Mouse (Mus musculus) midbrain, embryonic 12.5 days (tissue): Measurements from ENCODE around the gene Pcna. TPM values are rescaled to one million over a fixed set of nuclear protein-coding genes. Genes with fewer than 3 reads are reported as not detected.

Source experiments
- ATAC-seq: fragments of 200-750 bp; cut with Nextera tagmentation; 2 replicates; pipeline ENCODE4 v1.8.0; 2017; ENCODE audit warnings: low read depth, moderate TSS enrichment, moderate library complexity; ENCODE audit not compliant: low FRiP score
- H3K27ac ChIP-seq: fragments of 300-500 bp; sonication (generic); replicated peaks from 2 replicates; pipeline ENCODE4 v1.5.1; 2016; ENCODE audit warnings: mild to moderate bottlenecking
- H3K27me3 ChIP-seq: fragments of 300-500 bp; sonication (generic); 2 replicates; pipeline ENCODE4 v1.6.1; 2016; ENCODE audit warnings: mild to moderate bottlenecking
- H3K36me3 ChIP-seq: fragments of 300-500 bp; sonication (generic); 2 replicates; pipeline ENCODE4 v1.6.1; 2016
- H3K4me1 ChIP-seq: fragments of 300-500 bp; sonication (generic); 2 replicates; pipeline ENCODE4 v1.6.1; 2016
- H3K4me2 ChIP-seq: fragments of 300-500 bp; sonication (generic); replicated peaks from 2 replicates; pipeline ENCODE4 v1.6.1; 2016; ENCODE audit warnings: mild to moderate bottlenecking, moderate library complexity
- H3K4me3 ChIP-seq: fragments of 300-500 bp; sonication (generic); 2 replicates; pipeline ENCODE4 v1.5.1; 2016; ENCODE audit warnings: mild to moderate bottlenecking
- H3K9ac ChIP-seq: fragments of 300-500 bp; sonication (generic); replicated peaks from 2 replicates; pipeline ENCODE4 v1.6.1; 2016; ENCODE audit warnings: mild to moderate bottlenecking, moderate library complexity
- H3K9me3 ChIP-seq: fragments of 300-500 bp; sonication (generic); 2 replicates; pipeline ENCODE4 v1.6.1; 2016; ENCODE audit warnings: mild to moderate bottlenecking
- WGBS: fragments of 180-500 bp; shearing (Covaris S2); methylation state at CpG from one replicate; pipeline ENCODE4 v1.1.7; 2016; 5-methylcytosine and 5-hydroxymethylcytosine counted together
- polyA plus RNA-seq: library from polyadenylated mRNA; unstranded; fragments of >200 nt; fragmentation: Nextera tagmentation; extraction: Ambion mirVana; gene quantifications from 2 replicates; pipeline ENCODE4 v1.2.1, GENCODE M21; 2016

Gene Pcna
- polyA plus RNA-seq, 1 experiment from 2014 or later, result 261 TPM

DNA sequence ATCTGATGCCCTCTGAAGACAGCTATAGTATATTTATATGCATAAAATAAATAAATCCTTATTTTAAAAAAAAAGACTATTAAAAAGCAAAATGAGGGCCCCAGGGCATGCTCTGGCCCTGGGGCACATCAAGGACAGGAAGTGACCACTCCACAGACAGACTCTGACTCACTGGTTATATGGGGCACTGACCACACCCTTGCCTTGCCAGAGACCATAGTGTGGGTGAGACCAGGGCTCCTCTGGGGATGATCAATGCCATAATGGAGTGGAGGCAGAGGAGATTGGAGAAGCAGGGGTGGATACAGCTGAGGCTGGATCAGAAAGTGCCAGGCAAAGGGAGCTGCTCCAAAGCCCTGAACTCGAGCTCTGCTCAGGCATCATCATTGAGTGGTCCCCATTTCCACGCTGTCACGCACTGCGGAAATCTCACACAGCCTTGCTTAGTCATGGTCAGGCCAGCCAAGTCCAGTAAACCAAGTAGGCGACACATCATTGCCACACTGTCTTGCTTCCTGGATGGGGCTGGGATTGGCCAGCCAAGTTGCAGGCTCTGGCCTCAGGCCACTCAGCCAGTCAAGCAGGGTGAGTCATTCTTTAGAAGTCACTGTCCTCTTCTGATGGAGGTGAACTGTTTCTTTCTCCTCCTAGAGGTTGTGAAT, 41.0 kb downstream of the Pcna start:
- Histone ChIP-seq H3K27me3 (no peaks in the 10 kb centered on the region), H3K27ac (no peak overlapping the region), H3K9ac (no peak overlapping the region), H3K4me1 (no peaks in the 10 kb centered on the region), H3K36me3 (no peaks in the 10 kb centered on the region), H3K4me2 (no peak overlapping the region), H3K9me3 (no peaks in the 10 kb centered on the region), H3K4me3 (no peak overlapping the region)
- WGBS, result 83% methylated on average over 5 of the region's 5 CpGs
- no peak for ATAC-seq

DNA sequence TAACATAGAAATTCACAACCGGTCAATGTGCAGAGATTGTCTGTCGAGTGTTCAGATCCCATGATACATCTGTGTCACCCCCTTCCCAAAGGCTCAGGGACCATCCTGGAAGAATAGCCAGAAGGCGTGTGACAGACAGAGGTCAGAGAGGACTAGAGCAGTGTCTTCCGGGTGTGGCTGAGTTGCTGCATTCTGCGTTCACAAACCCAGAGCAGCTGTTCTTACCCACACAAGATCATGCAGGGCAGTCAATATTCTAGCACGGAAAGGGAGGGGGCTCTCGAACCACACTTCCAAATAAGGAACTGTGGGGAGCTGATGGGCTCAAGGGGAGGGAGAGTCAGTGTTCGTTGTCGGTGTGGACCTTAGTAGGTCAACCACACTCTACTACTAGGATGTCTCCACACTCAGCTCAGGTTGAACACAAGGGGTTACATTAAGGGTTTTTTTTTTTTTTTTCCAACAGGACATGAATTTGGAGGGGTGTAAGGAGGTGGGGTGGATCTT, 42.3 kb downstream of the Pcna start:
- H3K27ac ChIP-seq, result no peak overlapping the region
- WGBS, result 92% methylated on average over 9 of the region's 9 CpGs
- H3K4me2 ChIP-seq, result no peak overlapping the region
- H3K36me3 ChIP-seq, result no peaks in the 10 kb centered on the region
- no peak overlapping the region for H3K9ac ChIP-seq
- H3K27me3 ChIP-seq, result no peaks in the 10 kb centered on the region
- ATAC-seq, result no peak
- no peaks in the 10 kb centered on the region for H3K4me1 ChIP-seq
- H3K9me3 ChIP-seq, result no peaks in the 10 kb centered on the region
- H3K4me3 ChIP-seq, result no peak overlapping the region

- Histone ChIP-seq H3K4me2 (no peak overlapping the region), H3K27me3 (no peaks in the 10 kb centered on the region), H3K27ac (no peak overlapping the region), H3K4me1 (no peaks in the 10 kb centered on the region), H3K9me3 (no peaks in the 10 kb centered on the region), H3K4me3 (no peak overlapping the region), H3K36me3 (no peaks in the 10 kb centered on the region), H3K9ac (no peak overlapping the region)
- ATAC-seq, result no peak
- 85% methylated on average over 8 of the region's 8 CpGs for WGBS
Measured at GRCm38 (mm10) chr2:132208246-132208881, 44.8 kb downstream of the Pcna start.

DNA sequence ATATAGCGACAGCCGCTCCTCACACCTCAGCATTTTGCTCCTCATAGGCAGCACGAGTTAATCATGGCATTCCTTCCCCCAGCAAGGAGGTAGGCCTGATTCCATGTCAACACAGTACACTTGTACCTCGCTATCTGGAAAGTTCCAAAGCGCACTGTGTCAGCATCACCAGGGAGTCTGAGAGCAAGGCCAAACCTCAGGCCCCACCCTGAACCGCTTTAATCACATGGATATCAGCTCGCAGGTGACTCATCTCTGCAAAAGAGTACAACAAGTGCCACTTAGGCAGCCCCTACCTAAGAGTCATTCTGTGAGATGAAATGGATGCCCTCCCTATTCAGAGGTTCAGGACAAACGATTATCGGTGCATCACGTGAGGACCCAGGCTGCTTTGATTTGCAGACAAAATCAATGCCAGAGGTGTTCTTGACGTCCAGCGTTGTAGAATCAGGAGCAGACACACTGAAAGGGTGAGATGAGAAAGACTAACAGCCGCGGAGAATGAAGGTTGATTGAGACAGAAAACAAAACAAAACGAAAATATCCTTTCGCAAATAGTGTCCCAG, 46.7 kb downstream of the Pcna start:
- WGBS, result 88% methylated on average over 16 of the region's 16 CpGs
- H3K27me3 ChIP-seq, result no peaks in the 10 kb centered on the region
- no peak for ATAC-seq

GRCm38 (mm10) chr2:132205549-132205948, 47.6 kb downstream of the Pcna start:
- Histone ChIP-seq H3K9me3 (no peaks in the 10 kb centered on the region), H3K36me3 (no peaks in the 10 kb centered on the region), H3K27me3 (no peaks in the 10 kb centered on the region), H3K4me3 (no peak overlapping the region), H3K9ac (no peak overlapping the region), H3K4me2 (no peak overlapping the region), H3K4me1 (no peaks in the 10 kb centered on the region), H3K27ac (no peak overlapping the region)
- no peak for ATAC-seq
- 80% methylated on average over 4 of the region's 4 CpGs for WGBS

More for the DNA sequence above, 46.7 kb downstream of the Pcna start:
- H3K4me2 ChIP-seq, result no peak overlapping the region
- no peaks in the 10 kb centered on the region for H3K9me3 ChIP-seq
- no peak overlapping the region for H3K9ac ChIP-seq
- H3K4me3 ChIP-seq, result no peak overlapping the region
- no peaks in the 10 kb centered on the region for H3K4me1 ChIP-seq
- H3K27ac ChIP-seq, result no peak overlapping the region
- no peaks in the 10 kb centered on the region for H3K36me3 ChIP-seq

DNA sequence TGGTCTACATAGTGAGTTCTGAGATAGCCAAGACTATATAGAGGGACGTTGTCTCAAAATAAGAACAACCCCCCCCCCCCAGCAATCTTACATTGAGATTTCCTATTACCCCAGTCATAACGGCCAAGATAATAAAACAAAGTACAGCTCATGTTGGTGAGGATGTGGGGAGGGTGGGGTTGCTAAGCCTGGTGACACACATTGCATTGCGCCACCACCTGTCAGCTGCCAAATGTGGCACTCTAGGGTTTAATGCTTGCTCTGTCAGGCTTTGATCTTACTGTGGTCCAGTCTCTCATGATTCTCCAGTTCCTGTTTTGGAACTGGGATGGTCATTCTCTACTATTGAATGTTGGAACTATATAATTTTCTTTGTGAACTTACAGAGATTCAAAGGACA, 49.3 kb downstream of the Pcna start:
- H3K27me3 ChIP-seq, result no peaks in the 10 kb centered on the region
- 85% methylated on average over 3 of the region's 3 CpGs for WGBS
- no peaks in the 10 kb centered on the region for H3K4me1 ChIP-seq
- ATAC-seq, result no peak
- no peak overlapping the region for H3K4me2 ChIP-seq
- no peak overlapping the region for H3K27ac ChIP-seq
- no peak overlapping the region for H3K4me3 ChIP-seq
- no peak overlapping the region for H3K9ac ChIP-seq
- no peaks in the 10 kb centered on the region for H3K9me3 ChIP-seq
- no peaks in the 10 kb centered on the region for H3K36me3 ChIP-seq

DNA sequence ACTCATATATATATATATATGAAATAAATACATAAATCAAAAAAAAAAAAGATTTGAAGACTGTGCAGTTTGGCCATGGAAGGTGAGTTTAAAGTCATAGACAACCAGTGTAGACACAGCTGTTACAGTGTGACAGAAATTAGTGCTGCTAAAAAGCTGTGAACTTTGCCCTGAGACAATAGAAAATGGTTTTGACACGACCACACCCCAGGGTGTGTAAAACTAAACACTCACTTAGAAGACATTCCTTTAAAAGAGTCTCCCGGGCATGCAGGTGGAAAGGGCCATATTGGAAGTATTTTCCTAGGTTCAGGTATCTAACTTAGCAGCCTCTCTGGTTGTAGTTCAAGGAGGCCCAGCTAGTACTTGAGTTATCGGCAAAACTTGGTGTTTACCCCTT, 49.9 kb downstream of the Pcna start:
- Histone ChIP-seq H3K9me3 (no peaks in the 10 kb centered on the region), H3K9ac (no peak overlapping the region), H3K27ac (no peak overlapping the region), H3K4me2 (no peak overlapping the region), H3K27me3 (no peaks in the 10 kb centered on the region), H3K4me3 (no peak overlapping the region), H3K4me1 (peaks cover 4% of the 10 kb centered on the region; the same call in 1 of the 2 replicates), H3K36me3 (no peaks in the 10 kb centered on the region)
- WGBS, result 78% methylated on average over 3 of the region's 3 CpGs
- ATAC-seq, result no peak

Other genes with a start within 250 kb of the Pcna start
- gene Rassf2, start 223.1 kb downstream of the Pcna start, polyA plus RNA-seq, result 35.2 and 36.6 TPM in 2 replicates
- gene Slc23a2, start 108.2 kb downstream of the Pcna start, polyA plus RNA-seq, result 17.5 and 18.5 TPM in 2 replicates
- 54.7 and 57.2 TPM in 2 replicates for gene Tmem230, start 5.5 kb downstream of the Pcna start, polyA plus RNA-seq
- gene Cds2, start 9.8 kb upstream of the Pcna start, polyA plus RNA-seq, result 33.5 and 34.7 TPM in 2 replicates
- 1.5 and 2.0 TPM in 2 replicates for gene Prokr2, start 132.1 kb upstream of the Pcna start, polyA plus RNA-seq